Mouse (Mus musculus): ENCODE measurements at regions not wholly inside any gene's neighbourhood (a gene's known extent, or its start where the extent isn't known, plus 50 kb on each side); places are given as distances from the start of the nearest gene placed in this dataset.

GRCm38 (mm10) chr7:73120276-73120675 is 255.0 kb upstream of the Rgma start:
- 54% methylated on average over 9 of the region's 9 CpGs for WGBS
- no peak overlapping the region for H3K27ac ChIP-seq (ENCODE audit: low read length)
- H3K27me3 ChIP-seq (ENCODE audit: control insufficient read depth, insufficient read depth, low read length) = no peaks in the 10 kb centered on the region
- H3K9ac ChIP-seq (ENCODE audit: low read length) = no peak overlapping the region
- H3K36me3 ChIP-seq (ENCODE audit: control insufficient read depth, insufficient read depth) = no peaks in the 10 kb centered on the region
- ATAC-seq (replicated peaks; ENCODE audit: extremely low read depth, insufficient read depth, low FRiP score) = no peak
- no peaks in the 10 kb centered on the region for H3K9me3 ChIP-seq (replicated peaks; ENCODE audit: control insufficient read depth, low read length)
- no peak overlapping the region for H3K4me2 ChIP-seq (ENCODE audit: low read depth, low read length)
- no peaks in the 10 kb centered on the region for H3K4me1 ChIP-seq (ENCODE audit: control insufficient read depth, insufficient read depth, low read length)
- no peak overlapping the region for H3K4me3 ChIP-seq (ENCODE audit: low read length)

GRCm38 (mm10) chr7:73124976-73125375 is 250.3 kb upstream of the Rgma start:
- no peaks in the 10 kb centered on the region for H3K9me3 ChIP-seq (replicated peaks; ENCODE audit: control insufficient read depth, low read length)
- no peak overlapping the region for H3K4me2 ChIP-seq (ENCODE audit: low read depth, low read length)
- ATAC-seq (replicated peaks; ENCODE audit: extremely low read depth, insufficient read depth, low FRiP score) = no peak
- no peaks in the 10 kb centered on the region for H3K36me3 ChIP-seq (ENCODE audit: control insufficient read depth, insufficient read depth)
- 83% methylated on average over 2 of the region's 2 CpGs for WGBS
- no peak overlapping the region for H3K27ac ChIP-seq (ENCODE audit: low read length)
- H3K4me1 ChIP-seq (ENCODE audit: control insufficient read depth, insufficient read depth, low read length) = no peaks in the 10 kb centered on the region
- no peak overlapping the region for H3K9ac ChIP-seq (ENCODE audit: low read length)
- H3K27me3 ChIP-seq (ENCODE audit: control insufficient read depth, insufficient read depth, low read length) = peaks cover 5% of the 10 kb centered on the region
- no peak overlapping the region for H3K4me3 ChIP-seq (ENCODE audit: low read length)

GRCm38 (mm10) chr7:73125864-73126263 is 249.4 kb upstream of the Rgma start:
- no peak overlapping the region for H3K4me3 ChIP-seq (ENCODE audit: low read length)
- no peak overlapping the region for H3K27ac ChIP-seq (ENCODE audit: low read length)
- no peaks in the 10 kb centered on the region for H3K36me3 ChIP-seq (ENCODE audit: control insufficient read depth, insufficient read depth)
- H3K4me2 ChIP-seq (ENCODE audit: low read depth, low read length) = no peak overlapping the region
- peaks cover 5% of the 10 kb centered on the region for H3K27me3 ChIP-seq (ENCODE audit: control insufficient read depth, insufficient read depth, low read length)
- H3K4me1 ChIP-seq (ENCODE audit: control insufficient read depth, insufficient read depth, low read length) = no peaks in the 10 kb centered on the region
- 18% methylated on average over 11 of the region's 11 CpGs for WGBS
- no peak overlapping the region for H3K9ac ChIP-seq (ENCODE audit: low read length)
- no peaks in the 10 kb centered on the region for H3K9me3 ChIP-seq (replicated peaks; ENCODE audit: control insufficient read depth, low read length)
- ATAC-seq (replicated peaks; ENCODE audit: extremely low read depth, insufficient read depth, low FRiP score) = no peak

GRCm38 (mm10) chr7:73135786-73136185 is 239.5 kb upstream of the Rgma start:
- ATAC-seq (replicated peaks; ENCODE audit: extremely low read depth, insufficient read depth, low FRiP score) = no peak

GRCm38 (mm10) chr7:73138269-73138668 is 237.0 kb upstream of the Rgma start:
- H3K4me3 ChIP-seq (ENCODE audit: low read length) = no peak overlapping the region
- H3K4me1 ChIP-seq (ENCODE audit: control insufficient read depth, insufficient read depth, low read length) = no peaks in the 10 kb centered on the region
- H3K4me2 ChIP-seq (ENCODE audit: low read depth, low read length) = no peak overlapping the region
- 27% methylated on average over 5 of the region's 5 CpGs for WGBS
- H3K27me3 ChIP-seq (ENCODE audit: control insufficient read depth, insufficient read depth, low read length) = peaks cover 31% of the 10 kb centered on the region
- H3K36me3 ChIP-seq (ENCODE audit: control insufficient read depth, insufficient read depth) = no peaks in the 10 kb centered on the region
- no peak for ATAC-seq (replicated peaks; ENCODE audit: extremely low read depth, insufficient read depth, low FRiP score)
- no peaks in the 10 kb centered on the region for H3K9me3 ChIP-seq (replicated peaks; ENCODE audit: control insufficient read depth, low read length)
- no peak overlapping the region for H3K27ac ChIP-seq (ENCODE audit: low read length)
- H3K9ac ChIP-seq (ENCODE audit: low read length) = no peak overlapping the region

More at GRCm38 (mm10) chr7:73135786-73136185, 239.5 kb upstream of the Rgma start:
- Histone ChIP-seq H3K4me2 (ENCODE audit: low read depth, low read length) (no peak overlapping the region), H3K27me3 (ENCODE audit: control insufficient read depth, insufficient read depth, low read length) (peaks cover 28% of the 10 kb centered on the region), H3K9me3 (replicated peaks; ENCODE audit: control insufficient read depth, low read length) (no peaks in the 10 kb centered on the region), H3K36me3 (ENCODE audit: control insufficient read depth, insufficient read depth) (no peaks in the 10 kb centered on the region), H3K4me3 (ENCODE audit: low read length) (no peak overlapping the region), H3K4me1 (ENCODE audit: control insufficient read depth, insufficient read depth, low read length) (no peaks in the 10 kb centered on the region), H3K9ac (ENCODE audit: low read length) (no peak overlapping the region), H3K27ac (ENCODE audit: low read length) (no peak overlapping the region)
- whole genome bisulfite sequencing = 72% methylated on average over 6 of the region's 6 CpGs

GRCm38 (mm10) chr7:73138861-73139493 is 236.3 kb upstream of the Rgma start:
- no peaks in the 10 kb centered on the region for H3K4me1 ChIP-seq (ENCODE audit: control insufficient read depth, insufficient read depth, low read length)
- H3K9ac ChIP-seq (ENCODE audit: low read length) = no peak overlapping the region
- no peak for ATAC-seq (replicated peaks; ENCODE audit: extremely low read depth, insufficient read depth, low FRiP score)
- no peaks in the 10 kb centered on the region for H3K9me3 ChIP-seq (replicated peaks; ENCODE audit: control insufficient read depth, low read length)
- H3K27ac ChIP-seq (ENCODE audit: low read length) = no peak overlapping the region
- H3K27me3 ChIP-seq (ENCODE audit: control insufficient read depth, insufficient read depth, low read length) = peaks cover 31% of the 10 kb centered on the region
- H3K4me2 ChIP-seq (ENCODE audit: low read depth, low read length) = no peak overlapping the region
- H3K36me3 ChIP-seq (ENCODE audit: control insufficient read depth, insufficient read depth) = no peaks in the 10 kb centered on the region
- no peak overlapping the region for H3K4me3 ChIP-seq (ENCODE audit: low read length)
- 15% methylated on average over 8 of the region's 8 CpGs for WGBS

GRCm38 (mm10) chr7:73139901-73140300 is 235.4 kb upstream of the Rgma start:
- WGBS = 47% methylated on average over 6 of the region's 6 CpGs

GRCm38 (mm10) chr7:73141167-73141566 is 234.1 kb upstream of the Rgma start:
- Histone ChIP-seq H3K4me1 (ENCODE audit: control insufficient read depth, insufficient read depth, low read length) (no peaks in the 10 kb centered on the region), H3K9ac (ENCODE audit: low read length) (no peak overlapping the region), H3K27me3 (ENCODE audit: control insufficient read depth, insufficient read depth, low read length) (peaks cover 31% of the 10 kb centered on the region), H3K27ac (ENCODE audit: low read length) (no peak overlapping the region), H3K4me2 (ENCODE audit: low read depth, low read length) (no peak overlapping the region), H3K36me3 (ENCODE audit: control insufficient read depth, insufficient read depth) (no peaks in the 10 kb centered on the region), H3K4me3 (ENCODE audit: low read length) (no peak overlapping the region), H3K9me3 (replicated peaks; ENCODE audit: control insufficient read depth, low read length) (no peaks in the 10 kb centered on the region)
- WGBS = 12% methylated on average over 5 of the region's 5 CpGs
- ATAC-seq (replicated peaks; ENCODE audit: extremely low read depth, insufficient read depth, low FRiP score) = no peak

More at GRCm38 (mm10) chr7:73139901-73140300, 235.4 kb upstream of the Rgma start:
- Histone ChIP-seq H3K27me3 (ENCODE audit: control insufficient read depth, insufficient read depth, low read length) (peaks cover 31% of the 10 kb centered on the region), H3K36me3 (ENCODE audit: control insufficient read depth, insufficient read depth) (no peaks in the 10 kb centered on the region), H3K9me3 (replicated peaks; ENCODE audit: control insufficient read depth, low read length) (no peaks in the 10 kb centered on the region), H3K27ac (ENCODE audit: low read length) (no peak overlapping the region), H3K4me2 (ENCODE audit: low read depth, low read length) (no peak overlapping the region), H3K9ac (ENCODE audit: low read length) (no peak overlapping the region), H3K4me1 (ENCODE audit: control insufficient read depth, insufficient read depth, low read length) (no peaks in the 10 kb centered on the region), H3K4me3 (ENCODE audit: low read length) (no peak overlapping the region; the same call in 1 of the 2 replicates)
- no peak for ATAC-seq (replicated peaks; ENCODE audit: extremely low read depth, insufficient read depth, low FRiP score)

- Histone ChIP-seq H3K4me1 (ENCODE audit: control insufficient read depth, insufficient read depth, low read length) (no peaks in the 10 kb centered on the region), H3K9ac (ENCODE audit: low read length) (no peak overlapping the region), H3K36me3 (ENCODE audit: control insufficient read depth, insufficient read depth) (no peaks in the 10 kb centered on the region), H3K27ac (ENCODE audit: low read length) (no peak overlapping the region), H3K4me2 (ENCODE audit: low read depth, low read length) (no peak overlapping the region), H3K4me3 (ENCODE audit: low read length) (no peak overlapping the region), H3K9me3 (replicated peaks; ENCODE audit: control insufficient read depth, low read length) (no peaks in the 10 kb centered on the region), H3K27me3 (ENCODE audit: control insufficient read depth, insufficient read depth, low read length) (peaks cover 19% of the 10 kb centered on the region)
- ATAC-seq (replicated peaks; ENCODE audit: extremely low read depth, insufficient read depth, low FRiP score) = no peak
- WGBS = 80% methylated on average over 11 of the region's 11 CpGs
These were observed 231.4 kb upstream of the Rgma start for GRCm38 (mm10) chr7:73143902-73144301.
